In genomic region chr10:7821981-7822380, GRCm38 (mm10) we compare ENCODE assay signal across 32 mouse cellular contexts. TPM values are rescaled to one million over a fixed set of nuclear protein-coding genes. Genes with fewer than 3 reads are reported as not detected.
"Had no signal": no experiment of that assay in that cellular context is flagged by ENCODE, and none has a peak within 500 bp of the region (broad histone marks: within the 10 kb centered on the region; RNA-seq: fewer than 3 reads in every experiment).

No protein-coding gene starts in this region.

- ATAC-seq: liver, embryonic 12.5 days; liver, postnatal 0 days; lung, postnatal 0 days; midbrain, embryonic 13.5 days; midbrain, embryonic 16.5 days had no signal

- DNase-seq: left cerebral cortex, postnatal 4 days; liver; liver, embryonic 13.5 days; liver, postnatal 0 days; lung, adult 18-20 months; lung, adult 2 months; lung, embryonic 14.5 days; lung, postnatal 10 days; lung, postnatal 14 days; lung, postnatal 36 days; lung, postnatal 4 days; midbrain, embryonic 14.5 days had no signal

- H3K4me3 ChIP-seq: left cerebral cortex, adult 2 months; limb, embryonic 10.5 days; limb, embryonic 12.5 days; limb, embryonic 13.5 days; limb, embryonic 15.5 days; liver, embryonic 12.5 days; liver, embryonic 13.5 days; liver, embryonic 15.5 days; lung, embryonic 15.5 days; megakaryocyte, embryonic 14.5 days; midbrain, embryonic 10.5 days; midbrain, embryonic 12.5 days; midbrain, embryonic 13.5 days; myocyte; neural tube, embryonic 12.5 days had no signal

- H3K9me3 ChIP-seq: limb, embryonic 10.5 days; limb, embryonic 12.5 days; limb, embryonic 13.5 days; limb, embryonic 15.5 days; liver, embryonic 12.5 days; liver, embryonic 13.5 days; liver, embryonic 15.5 days; lung, embryonic 15.5 days; megakaryocyte, embryonic 14.5 days; midbrain, embryonic 10.5 days; midbrain, embryonic 12.5 days; midbrain, embryonic 13.5 days; neural tube, embryonic 12.5 days had no signal

- H3K27ac ChIP-seq: left cerebral cortex, adult 2 months; limb, embryonic 10.5 days; limb, embryonic 12.5 days; limb, embryonic 13.5 days; limb, embryonic 15.5 days; liver, embryonic 12.5 days; liver, embryonic 13.5 days; liver, embryonic 14.5 days; liver, embryonic 15.5 days; lung, embryonic 15.5 days; macrophage; midbrain, embryonic 10.5 days; midbrain, embryonic 12.5 days; midbrain, embryonic 13.5 days; neural tube, embryonic 12.5 days had no signal

- H3K4me2 ChIP-seq: limb, embryonic 12.5 days; limb, embryonic 13.5 days; limb, embryonic 15.5 days; liver, embryonic 11.5 days; liver, embryonic 12.5 days; liver, embryonic 13.5 days; liver, embryonic 15.5 days; lung, embryonic 14.5 days; lung, embryonic 15.5 days; midbrain, embryonic 12.5 days; midbrain, embryonic 13.5 days; neural tube, embryonic 12.5 days had no signal

- H3K9ac ChIP-seq: limb, embryonic 12.5 days; limb, embryonic 13.5 days; limb, embryonic 15.5 days; liver, embryonic 12.5 days; liver, embryonic 13.5 days; liver, embryonic 14.5 days; liver, embryonic 15.5 days; liver, postnatal 0 days; lung, embryonic 14.5 days; lung, embryonic 15.5 days; midbrain, embryonic 12.5 days; midbrain, embryonic 13.5 days; neural tube, embryonic 12.5 days had no signal

- H3K4me1 ChIP-seq: limb, embryonic 10.5 days; limb, embryonic 12.5 days; limb, embryonic 13.5 days; limb, embryonic 15.5 days; liver, embryonic 12.5 days; liver, embryonic 13.5 days; liver, embryonic 15.5 days; megakaryocyte, embryonic 14.5 days; midbrain, embryonic 10.5 days; midbrain, embryonic 12.5 days; midbrain, embryonic 13.5 days; neural tube, embryonic 12.5 days had no signal

- H3K27me3 ChIP-seq: limb, embryonic 12.5 days; limb, embryonic 13.5 days; limb, embryonic 15.5 days; liver, embryonic 12.5 days; liver, embryonic 13.5 days; liver, embryonic 15.5 days; lung, embryonic 15.5 days; megakaryocyte, embryonic 14.5 days; midbrain, embryonic 12.5 days; midbrain, embryonic 13.5 days; neural tube, embryonic 12.5 days had no signal

RNA-seq across cellular contexts. Expression of gene Zc3h12d, which starts 10.3 kb away (rescaled TPM):
- total RNA-seq: megakaryocyte-erythroid progenitor cell, adult 5-6 weeks had no signal
- polyA plus RNA-seq: limb, embryonic 10.5 days; myocyte had no signal
